Mouse (Mus musculus): ENCODE data around the gene Zfp592. TPM values are rescaled to one million over a fixed set of nuclear protein-coding genes. Genes with fewer than 3 reads are reported as not detected.

Zfp592 gene
- polyA plus RNA-seq, 1 experiment, result 13.7 TPM

DNA sequence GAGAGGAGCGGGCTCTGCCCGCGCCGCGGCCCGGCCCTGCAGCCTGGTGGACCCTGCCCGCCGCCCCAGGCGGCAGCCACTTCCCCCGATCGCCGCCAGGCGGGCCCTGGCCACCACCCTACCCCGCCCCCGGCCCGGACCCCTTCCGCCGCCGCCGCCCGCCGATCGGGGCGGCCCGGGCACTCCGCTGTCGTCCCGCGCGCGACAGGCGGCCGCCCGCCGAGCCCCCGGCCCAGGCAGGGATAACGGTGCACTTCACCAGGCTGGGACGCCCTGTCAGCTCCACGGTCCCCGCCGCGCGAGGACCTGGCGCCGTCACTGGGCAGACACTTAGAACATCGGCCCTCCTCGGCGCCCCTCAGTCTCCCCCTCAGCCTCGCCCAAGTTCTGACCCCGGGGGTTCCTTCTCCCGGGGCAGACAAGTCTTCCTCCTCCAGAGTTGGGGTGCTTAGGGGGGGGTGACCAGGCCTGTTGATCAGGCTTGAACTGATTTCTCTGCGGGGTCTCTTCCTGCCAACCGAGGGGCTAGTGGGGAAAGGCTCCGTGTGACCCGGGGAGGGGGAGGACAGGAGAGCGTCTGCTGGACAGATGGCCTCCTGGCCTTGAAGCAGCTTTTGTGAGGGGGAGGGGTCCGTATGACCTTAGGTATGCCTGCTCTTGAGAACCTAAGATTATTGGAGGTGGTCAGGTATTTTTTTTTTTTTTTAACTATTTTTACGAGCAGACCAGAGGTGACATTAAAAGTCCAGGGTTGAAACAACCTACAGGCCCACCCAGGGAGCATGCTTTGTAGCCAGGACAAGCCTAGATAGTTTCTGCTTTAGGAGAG, 567 bp downstream of the Zfp592 start:
- DNase-seq (ENCODE audit: low read depth), result no peak

DNA sequence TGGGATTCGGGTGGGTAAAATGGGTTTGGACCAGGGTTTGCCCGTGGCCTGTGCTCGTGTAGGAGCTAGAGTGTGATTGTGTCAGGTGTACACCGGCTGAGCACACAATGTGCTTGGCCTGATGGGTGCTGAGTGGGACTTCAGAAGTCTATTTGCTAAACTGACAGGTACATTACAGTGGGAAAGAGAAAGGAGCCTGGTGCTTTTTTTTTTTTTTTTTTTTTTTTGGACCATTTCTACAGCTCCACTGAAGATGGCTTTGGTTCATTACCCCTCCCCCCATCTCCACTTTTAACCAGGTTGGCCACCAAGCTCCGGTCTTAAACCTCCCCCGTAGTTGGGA, 1.2 kb downstream of the Zfp592 start:
- no peak for DNase-seq (ENCODE audit: low read depth)

DNA sequence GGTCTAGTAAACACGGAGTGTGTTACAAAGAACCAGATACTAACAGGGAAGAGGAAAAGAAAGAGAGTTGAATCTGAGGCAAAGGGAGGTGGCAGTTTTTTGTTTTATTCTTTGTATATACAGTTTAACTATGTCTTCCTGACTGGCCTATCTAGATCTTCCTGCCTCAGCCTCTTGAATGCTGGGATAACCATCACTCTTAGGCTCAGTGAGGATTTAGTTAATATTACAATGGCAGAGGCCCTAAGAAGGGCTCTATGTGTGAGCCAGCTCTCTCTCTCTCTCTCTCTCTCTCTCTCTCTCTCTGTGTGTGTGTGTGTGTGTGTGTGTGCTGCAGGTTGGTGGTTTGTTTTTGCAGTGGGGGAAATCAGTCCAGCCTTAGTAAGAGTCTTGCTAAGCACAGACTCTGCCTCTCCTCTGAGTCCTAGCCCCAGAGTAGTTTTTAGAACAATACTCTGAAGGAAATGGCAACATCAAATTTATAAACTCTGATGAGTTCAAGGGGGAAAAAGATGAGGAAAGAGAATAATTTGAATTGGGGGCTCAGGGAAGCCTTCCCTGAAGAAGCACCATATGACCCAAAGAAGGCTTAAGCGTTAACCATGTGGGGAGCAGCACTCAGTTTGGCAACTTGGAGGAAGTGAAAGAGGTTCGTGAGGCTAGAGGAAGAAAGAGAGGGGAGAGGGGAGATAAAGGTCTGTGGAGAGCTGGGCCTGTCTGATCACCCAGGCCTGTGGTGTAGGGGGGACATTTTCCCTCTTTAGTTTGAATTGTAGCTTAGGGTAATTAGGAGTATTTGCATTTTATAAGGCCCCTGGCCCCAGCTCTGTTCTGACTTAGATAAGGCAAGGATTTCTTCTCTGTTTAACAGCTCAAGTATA, 2.0 kb downstream of the Zfp592 start:
- no peak for DNase-seq (ENCODE audit: low read depth)

DNA sequence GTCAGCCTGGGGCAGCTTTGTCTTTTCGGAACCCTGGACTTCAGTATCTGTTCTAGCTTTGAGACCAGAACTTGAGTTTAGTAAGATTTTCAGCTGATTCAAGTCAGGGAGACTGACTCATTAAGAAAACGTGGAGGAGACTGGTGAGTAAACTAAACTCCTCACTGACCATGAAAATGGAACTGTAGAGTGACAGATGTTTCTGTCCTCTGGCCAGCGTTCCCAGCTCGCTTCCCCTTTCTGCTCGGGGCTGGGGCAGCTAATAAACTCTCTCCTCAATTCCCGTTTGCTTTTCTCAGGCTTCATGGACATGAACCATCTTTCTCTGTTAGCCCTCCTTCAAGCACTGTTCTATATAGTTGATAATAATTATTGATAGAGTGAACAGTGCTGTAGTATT, 4.3 kb downstream of the Zfp592 start:
- no peak for DNase-seq (ENCODE audit: low read depth)

DNA sequence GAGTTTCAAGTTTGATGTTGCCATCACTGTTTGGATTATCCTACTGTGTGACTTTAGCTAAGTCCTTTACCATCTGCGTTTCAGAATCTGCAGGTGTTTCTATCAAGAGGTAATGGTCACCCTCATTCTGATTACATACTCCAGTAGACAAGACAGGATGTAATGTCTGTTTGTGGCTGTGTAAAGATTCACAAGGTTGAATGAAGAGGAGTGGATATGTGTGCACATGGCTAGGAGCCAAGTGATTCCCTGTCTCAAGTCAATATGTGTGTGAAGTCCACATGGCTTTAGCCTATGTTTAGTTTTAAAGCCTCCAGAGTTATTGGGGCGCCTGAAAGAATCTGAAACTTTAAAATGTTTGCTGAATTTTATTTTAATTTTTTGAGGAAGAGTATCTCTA, 6.1 kb downstream of the Zfp592 start:
- DNase-seq (ENCODE audit: low read depth), result no peak

DNA sequence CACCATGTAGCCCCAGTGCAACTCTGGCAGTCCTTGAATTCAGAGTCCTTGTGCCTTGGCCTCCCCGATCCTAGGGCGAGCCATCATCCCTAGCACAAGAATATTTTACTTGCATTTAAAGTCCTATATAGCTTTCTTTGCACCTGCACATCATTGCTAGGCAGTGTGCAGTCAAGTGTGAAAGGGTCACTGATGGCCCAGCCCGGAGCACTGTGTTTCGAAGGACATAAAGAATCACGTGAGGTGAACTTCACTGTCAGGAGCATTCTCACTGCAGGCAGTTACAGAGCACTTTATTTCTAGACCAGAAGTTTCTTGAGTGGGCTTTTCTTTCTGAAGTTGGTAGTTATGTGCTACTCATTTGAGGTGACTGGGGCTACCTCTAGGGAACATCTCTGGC, 8.4 kb downstream of the Zfp592 start:
- no peak for DNase-seq (ENCODE audit: low read depth)

DNA sequence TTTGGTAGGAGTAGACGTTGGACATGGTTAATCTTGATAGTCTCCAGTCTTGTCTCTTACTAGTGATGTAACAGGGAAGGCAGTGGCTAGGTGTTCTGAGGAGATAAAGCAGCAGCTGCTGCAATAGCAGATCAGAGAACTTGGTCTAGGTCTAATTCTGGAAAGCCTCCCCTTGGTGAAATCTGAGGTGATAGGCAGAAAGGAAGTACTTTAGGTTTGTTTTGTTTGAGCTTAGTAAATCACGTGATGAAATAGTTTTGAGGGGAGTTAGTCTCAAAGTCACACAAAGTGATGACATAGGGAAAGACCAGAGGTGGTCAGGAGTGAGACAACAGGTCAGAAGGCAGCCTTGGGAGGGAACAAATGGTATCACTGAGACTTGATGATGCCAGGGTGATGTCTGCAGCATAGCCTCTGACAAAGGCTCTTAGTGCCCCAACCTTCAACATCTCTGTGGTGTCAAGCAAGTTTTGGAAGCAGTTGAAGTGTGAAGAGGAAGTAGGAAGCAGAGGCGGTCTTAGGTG, 11.1 kb downstream of the Zfp592 start:
- DNase-seq (ENCODE audit: low read depth), result no peak

DNA sequence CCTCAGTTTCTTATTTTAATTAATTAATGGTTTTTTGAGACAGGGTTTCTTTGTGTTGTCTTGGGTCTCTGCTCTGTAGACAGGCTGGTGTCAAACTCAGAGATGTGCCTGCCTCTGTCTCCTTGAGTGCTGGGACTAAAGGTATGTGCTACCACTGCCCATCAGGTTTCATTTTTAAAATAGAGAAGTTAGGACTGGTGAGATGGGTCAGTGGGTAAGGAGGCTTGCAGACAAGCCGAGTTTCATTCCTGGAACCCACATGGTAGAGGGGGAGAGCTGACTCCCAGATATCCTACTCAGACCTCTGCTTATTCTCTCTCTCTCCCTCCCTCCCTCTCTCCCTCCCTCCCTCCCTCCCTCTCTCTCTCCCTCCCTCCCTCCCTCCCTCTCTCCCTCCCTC, 12.5 kb downstream of the Zfp592 start:
- no peak for DNase-seq (ENCODE audit: low read depth)

DNA sequence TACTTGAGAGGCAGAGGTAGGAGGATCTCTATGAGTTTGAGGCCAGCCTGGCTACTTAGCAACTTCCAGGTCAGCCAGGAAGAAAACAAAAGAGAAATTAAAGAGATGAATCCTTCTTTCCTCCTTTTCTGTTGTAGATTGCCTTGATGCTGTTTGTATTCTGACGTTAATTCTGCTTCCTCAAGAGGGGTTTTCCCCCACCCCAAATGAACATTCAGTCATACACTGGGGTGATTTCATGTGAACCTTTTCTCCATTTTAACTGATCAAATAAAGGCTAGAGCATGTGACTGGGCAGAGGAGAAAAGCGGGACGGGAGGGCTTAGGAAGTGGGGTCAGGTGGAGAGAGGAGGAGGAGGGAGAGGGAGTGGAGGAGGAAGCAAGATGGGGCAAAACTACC, 14.8 kb downstream of the Zfp592 start:
- no peak for DNase-seq (ENCODE audit: low read depth)

DNA sequence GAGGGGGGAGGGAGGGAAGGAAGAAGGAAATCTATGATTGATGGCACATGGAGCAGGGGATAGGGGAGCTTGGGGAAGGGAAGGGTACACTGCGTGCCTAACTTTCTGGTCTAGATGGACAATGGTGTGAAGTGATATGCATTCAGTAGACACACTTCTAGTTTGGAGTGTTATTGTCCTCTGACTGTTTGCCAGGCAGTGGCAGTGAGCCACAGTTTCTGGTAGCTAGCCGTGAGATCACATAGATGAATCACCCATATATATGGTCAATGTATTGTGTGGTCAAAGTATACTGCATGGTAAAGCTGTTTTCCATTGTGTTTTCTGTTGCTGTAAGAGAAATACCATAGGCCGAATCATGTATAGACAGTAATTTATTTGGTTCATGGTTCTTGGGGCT, 18.1 kb downstream of the Zfp592 start:
- no peak for DNase-seq (ENCODE audit: low read depth)

DNA sequence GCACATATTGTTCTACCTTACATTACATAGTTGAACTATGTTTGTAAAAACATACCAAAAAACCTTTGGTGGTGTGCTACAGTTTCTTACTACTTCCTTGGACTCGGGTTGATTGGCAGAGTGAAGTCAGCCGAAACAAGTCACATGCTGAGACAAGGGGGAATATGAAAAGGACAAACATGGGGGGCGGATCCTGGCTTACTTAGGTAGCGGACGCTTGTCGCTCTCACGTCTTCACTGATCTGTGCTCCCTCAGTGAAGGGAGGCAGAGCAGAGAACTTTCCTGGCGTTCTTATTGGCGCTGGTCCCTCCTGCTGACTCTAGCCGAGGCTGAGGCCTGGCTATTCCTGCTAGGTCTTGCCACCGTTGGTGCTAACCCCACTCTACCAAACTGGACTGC, 26.8 kb downstream of the Zfp592 start:
- no peak for DNase-seq (ENCODE audit: low read depth)

DNA sequence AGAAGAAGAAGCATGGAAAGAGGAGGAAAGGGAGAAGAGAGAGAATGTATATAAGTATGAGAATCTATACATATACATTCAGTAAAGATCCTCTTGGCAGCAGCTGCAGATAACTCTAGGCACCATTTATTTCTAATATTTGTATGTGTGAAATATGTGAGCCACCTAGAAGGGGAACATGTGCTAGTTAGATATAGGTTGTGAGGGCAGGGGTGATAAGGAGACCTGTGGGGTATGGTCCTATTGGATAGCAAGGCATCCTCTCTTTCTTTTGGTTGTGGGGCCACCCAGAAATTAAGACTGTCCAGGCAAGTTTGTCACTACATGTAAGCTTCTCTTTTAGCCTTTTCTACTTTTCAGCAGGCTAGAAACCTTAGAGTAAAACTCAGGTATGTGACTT, 29.2 kb downstream of the Zfp592 start:
- no peak for DNase-seq (ENCODE audit: low read depth)

DNA sequence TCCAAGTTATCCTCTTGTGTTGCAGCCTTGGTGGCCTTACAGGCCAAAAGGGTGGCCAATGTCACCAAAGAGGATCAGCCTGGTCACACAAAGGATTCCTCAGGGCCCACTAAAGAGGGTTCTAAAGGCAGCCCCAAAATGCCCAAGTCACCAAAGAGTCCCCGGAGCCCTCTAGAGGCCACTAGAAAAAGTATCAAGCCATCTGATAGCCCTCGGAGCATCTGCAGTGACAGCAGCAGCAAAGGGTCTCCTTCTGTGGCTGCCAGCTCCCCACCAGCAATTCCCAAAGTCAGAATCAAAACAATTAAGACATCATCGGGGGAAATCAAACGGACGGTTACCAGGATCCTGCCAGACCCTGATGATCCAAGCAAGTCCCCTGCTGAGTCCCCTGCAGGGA, 30.6 kb downstream of the Zfp592 start:
- no peak for DNase-seq (ENCODE audit: low read depth)

DNA sequence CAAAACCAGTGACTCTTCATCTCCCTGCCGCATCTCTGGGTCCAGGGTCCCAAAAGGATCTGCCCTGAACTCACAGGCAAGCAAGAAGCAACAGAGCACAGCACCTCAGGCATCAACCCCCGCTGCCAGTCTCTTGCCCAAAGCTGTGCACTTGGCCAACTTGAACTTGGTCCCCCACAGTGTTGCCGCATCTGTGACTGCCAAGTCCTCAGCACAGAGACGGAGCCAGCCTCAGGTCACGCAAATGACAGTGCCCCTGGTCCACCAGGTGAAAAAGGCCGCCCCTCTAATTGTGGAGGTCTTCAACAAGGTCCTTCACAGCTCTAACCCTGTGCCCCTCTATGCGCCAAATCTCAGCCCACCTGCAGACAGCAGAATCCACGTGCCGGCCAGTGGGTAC, 31.2 kb downstream of the Zfp592 start:
- DNase-seq (ENCODE audit: low read depth), result no peak

DNA sequence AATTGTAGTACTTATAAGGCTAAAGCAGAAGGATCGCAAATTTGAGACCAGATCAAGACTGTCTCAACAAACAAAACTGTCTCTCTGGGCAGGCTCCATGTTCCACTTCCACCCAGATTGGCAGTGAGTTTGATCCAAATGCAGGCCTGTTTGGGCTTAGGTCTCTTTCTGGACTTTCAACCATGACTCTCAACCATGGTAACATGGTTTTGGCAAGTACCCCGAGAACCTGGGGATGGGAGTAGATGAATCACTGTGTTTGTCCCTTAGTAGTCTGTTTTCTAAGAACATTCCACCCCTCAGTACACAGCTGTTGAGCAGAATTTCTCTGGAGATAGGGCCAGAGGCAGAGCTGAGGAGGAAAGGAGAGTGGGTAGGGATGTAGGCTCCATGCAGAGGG, 32.3 kb downstream of the Zfp592 start:
- no peak for DNase-seq (ENCODE audit: low read depth)

DNA sequence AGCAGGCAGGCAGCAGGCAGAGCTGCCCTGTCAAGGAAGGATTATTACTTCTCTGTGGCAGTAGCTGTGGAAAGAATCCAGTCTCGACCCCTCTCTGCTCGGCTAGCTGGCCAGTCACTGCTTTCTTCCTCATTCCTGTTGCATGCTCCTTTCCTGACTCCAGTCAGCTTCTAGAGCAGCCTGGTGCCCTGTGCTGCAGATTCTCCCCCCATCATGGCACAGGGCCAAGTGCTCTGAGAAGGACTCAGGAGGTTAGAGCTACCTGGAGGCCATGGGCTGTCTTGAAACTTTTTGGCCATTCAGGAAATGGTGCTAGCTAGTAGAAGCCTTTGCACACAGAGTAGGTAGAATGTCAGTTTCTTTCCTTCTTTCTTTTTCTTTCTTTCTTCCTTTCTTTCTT, 46.2 kb downstream of the Zfp592 start:
- no peak for DNase-seq (ENCODE audit: low read depth)

DNA sequence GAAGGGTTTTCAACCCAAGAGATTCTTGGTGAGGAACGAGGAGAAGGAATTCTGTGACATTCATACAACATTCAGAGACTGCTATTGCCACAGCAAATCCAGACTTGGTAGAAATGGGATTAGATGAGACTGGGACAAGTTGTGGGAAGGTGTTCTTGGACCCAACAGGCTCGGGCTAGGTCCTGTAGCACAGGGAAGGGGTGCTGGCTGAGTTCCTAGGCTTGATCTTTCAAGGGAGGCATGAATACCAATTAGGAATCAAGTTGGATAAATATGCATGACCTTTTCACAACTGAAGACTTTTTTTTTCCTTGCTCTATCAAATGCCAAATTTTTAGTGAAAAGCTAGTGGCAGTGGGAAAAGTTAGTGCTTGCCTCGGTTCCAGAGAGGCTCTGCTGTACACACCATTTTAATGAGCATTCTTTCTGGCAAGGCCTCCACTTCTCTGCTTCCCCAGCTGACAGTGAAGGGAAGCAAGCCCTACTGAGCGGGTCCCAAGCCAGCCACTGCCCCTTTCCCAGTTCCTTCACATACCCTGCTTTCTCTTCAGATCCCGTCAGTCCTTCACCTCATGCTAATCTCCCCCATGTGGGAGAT, 49.6 kb downstream of the Zfp592 start:
- no peak for DNase-seq (ENCODE audit: low read depth)

DNA sequence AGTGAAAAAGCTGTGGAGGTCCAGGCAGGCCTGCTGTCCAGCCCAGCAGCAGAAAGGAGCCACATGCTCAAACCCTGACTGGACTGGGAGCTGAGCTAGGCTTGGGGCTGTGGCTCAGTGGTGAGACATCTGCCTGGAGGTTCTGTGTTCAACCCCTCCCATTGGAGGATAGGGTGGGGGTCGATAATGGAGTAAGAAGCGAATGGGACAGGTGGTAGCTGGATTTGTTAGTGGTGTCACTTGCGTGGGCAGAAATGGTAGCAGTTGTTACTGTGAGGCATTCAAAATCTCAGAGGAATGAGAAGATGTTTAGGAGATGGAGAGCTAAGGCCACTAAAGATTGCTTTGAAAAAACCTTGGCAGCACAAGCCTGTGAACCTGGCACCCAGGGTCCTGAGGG, 54.4 kb downstream of the Zfp592 start:
- DNase-seq (ENCODE audit: low read depth), result no peak

DNA sequence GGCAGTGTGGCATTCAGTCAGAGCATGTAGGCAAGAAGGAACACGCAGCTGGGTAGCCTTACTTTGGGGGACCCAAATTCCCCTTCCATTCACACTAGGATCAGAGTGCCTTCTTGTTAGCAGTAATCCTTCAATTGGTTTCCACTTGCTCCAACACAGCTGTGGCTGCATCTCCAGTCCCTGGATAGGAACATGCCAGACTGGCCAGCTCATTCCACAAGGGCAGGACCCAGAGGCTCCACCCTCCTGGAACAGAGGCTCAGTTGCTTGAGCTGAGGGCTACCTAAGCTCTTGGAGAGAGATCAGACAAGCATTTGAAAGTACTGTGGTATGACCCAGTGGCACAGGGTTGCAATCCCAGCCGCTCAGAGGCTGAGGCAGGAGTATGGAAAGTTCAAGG, 55.0 kb downstream of the Zfp592 start:
- no peak for DNase-seq (ENCODE audit: low read depth)

DNA sequence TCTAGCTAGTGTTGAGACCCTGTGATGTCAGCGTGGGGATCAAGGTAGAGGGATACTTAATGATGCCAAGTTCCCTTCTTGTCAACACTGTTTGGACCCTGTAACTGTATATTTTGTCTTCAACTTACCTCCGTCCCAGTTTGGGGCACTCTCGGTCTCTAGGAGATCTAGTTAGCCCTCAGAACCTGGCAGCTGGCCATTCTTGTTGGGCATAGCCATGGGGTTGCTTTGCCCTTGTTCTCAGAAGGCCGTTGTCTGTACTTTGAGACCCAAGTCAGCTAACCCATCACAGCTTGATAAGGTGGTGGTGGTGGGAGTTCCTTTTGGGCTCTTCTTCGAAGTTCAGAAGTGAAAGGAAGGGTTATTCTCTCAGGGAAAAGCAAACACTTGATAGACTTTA, 56.5 kb downstream of the Zfp592 start:
- no peak for DNase-seq (ENCODE audit: low read depth)

DNA sequence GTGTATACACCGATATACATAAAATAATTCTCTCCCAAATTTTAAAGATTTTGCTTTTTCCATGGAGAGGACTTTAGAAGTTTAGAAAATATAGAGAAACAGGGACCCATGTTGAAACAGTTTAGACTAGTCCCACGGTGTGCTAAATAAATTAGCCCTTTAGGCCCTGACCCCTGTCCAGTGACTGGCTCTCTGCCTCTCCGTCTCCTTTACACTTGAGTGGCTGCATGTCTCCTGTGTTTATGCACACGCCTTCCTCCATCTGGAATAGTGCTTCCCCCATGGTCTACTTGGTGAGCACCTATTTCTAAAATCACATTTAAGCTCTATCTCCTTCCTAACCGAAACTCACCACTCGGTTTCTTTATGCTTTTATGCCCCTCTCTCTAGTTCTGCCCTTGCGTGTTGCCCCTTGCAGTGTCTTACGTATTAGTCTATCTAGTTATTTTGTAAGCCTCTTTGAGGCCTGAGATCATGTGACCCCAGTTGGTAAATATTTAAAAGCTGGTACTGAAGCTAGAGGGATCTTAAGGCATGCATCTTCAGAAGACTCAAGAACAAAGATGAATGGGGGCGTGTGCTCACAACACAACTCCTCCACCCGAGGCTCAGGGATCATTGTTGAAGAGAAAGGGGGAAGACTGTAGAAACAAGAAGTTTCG, 62.4 kb downstream of the Zfp592 start:
- no peak for DNase-seq (ENCODE audit: low read depth)

DNA sequence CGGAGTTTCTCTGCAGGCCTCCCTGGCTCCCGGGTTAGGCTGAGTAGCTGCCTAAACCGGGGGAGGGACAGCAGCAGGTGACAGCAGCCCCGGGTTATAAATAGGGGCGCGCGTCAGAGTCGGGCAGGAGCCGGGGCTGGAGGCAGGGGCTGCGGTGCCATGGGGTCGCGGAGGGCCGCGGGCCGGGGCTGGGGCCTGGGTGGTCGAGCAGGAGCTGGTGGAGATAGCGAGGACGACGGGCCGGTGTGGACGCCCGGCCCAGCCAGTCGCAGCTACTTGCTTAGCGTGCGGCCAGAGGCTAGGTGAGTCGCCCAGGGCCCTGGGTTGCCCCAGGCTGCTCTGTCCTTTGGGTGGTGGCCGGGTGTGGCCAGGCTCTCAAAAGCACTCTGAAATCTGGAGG, 64.0 kb downstream of the Zfp592 start, which contains the start of gene Alpk3:
Alpk3 (plus strand) TSS at position 130 of the 400 bp plus-strand sequence.
- DNase-seq (ENCODE audit: low read depth), result no peak

All from gonadal fat pad, adult 2 months (tissue).